Mouse (Mus musculus) A20 (cell line): Measurements from ENCODE around the gene Slc46a3.

Experiments used
- DNase-seq: peaks from one replicate; pipeline ENCODE4 v3.0.0-alpha.2; 2011; ENCODE audit warnings: low read depth, low spot score

The Slc46a3 gene

GRCm38 (mm10) chr5:147894455-147895076, at the start of gene Slc46a3:
TSS of gene Slc46a3 (minus strand) at chr5:147894815.
- DNase-seq = peak; percentile 98

GRCm38 (mm10) chr5:147939226-147939625, 44.6 kb upstream of the Slc46a3 start:
- DNase-seq = no peak

GRCm38 (mm10) chr5:147935096-147935495, 40.5 kb upstream of the Slc46a3 start:
- DNase-seq = no peak

GRCm38 (mm10) chr5:147928668-147929497, 34.3 kb upstream of the Slc46a3 start:
- peak; percentile 41 for DNase-seq

- DNase-seq = peak; percentile 36
Observed at GRCm38 (mm10) chr5:147925935-147926604, 31.5 kb upstream of the Slc46a3 start.

GRCm38 (mm10) chr5:147924621-147925020, 30.0 kb upstream of the Slc46a3 start:
- no peak for DNase-seq

GRCm38 (mm10) chr5:147918044-147918846, 23.6 kb upstream of the Slc46a3 start:
- no peak for DNase-seq

GRCm38 (mm10) chr5:147916171-147916570, 21.6 kb upstream of the Slc46a3 start:
- DNase-seq = no peak

GRCm38 (mm10) chr5:147915038-147915566, 20.5 kb upstream of the Slc46a3 start:
- DNase-seq = no peak

- no peak for DNase-seq
Observed at GRCm38 (mm10) chr5:147913241-147913842, 18.7 kb upstream of the Slc46a3 start.

GRCm38 (mm10) chr5:147911744-147912143, 17.1 kb upstream of the Slc46a3 start:
- no peak for DNase-seq

- DNase-seq = peak; percentile 27
Observed at GRCm38 (mm10) chr5:147910807-147911509, 16.3 kb upstream of the Slc46a3 start.

GRCm38 (mm10) chr5:147907851-147908250, 13.2 kb upstream of the Slc46a3 start:
- no peak for DNase-seq

GRCm38 (mm10) chr5:147907144-147907543, 12.5 kb upstream of the Slc46a3 start:
- DNase-seq = peak; percentile 29

- no peak for DNase-seq
Observed at GRCm38 (mm10) chr5:147903166-147903565, 8.6 kb upstream of the Slc46a3 start.

- DNase-seq = no peak
Observed at GRCm38 (mm10) chr5:147902008-147902757, 7.6 kb upstream of the Slc46a3 start.

- DNase-seq = peak; percentile 76
Observed at GRCm38 (mm10) chr5:147898968-147899549, 4.4 kb upstream of the Slc46a3 start.

- no peak for DNase-seq
Observed at GRCm38 (mm10) chr5:147898254-147898653, 3.6 kb upstream of the Slc46a3 start.

GRCm38 (mm10) chr5:147896501-147896900, 1.9 kb upstream of the Slc46a3 start:
- DNase-seq = peak; percentile 12
